ENCODE assay signal across 1 mouse cellular context in the genomic region with DNA sequence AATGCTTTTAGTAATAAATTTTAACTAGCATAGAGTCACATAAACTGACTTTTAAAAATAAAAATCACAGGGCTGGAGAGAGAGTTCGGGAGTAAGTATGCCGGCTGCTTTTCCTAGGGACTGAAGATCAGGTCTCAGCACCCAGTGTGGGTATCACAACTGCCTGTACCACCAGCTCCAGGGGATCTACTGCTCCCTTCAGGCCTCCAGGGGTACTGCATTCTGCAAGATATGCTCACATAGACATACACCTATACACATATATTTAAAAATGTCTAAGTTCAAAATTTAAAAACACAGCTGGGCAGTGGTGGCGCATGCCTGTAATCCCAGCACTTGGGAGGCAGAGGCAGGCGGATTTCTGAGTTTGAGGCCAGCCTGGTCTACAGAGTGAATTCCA.
TF ChIP-seq lines count a peak whose summit lies in the region.

No protein-coding gene starts in this region.

TF ChIP-seq in MEL, 35 proteins besides CTCF, POLR2A, EP300 and RAD21:
- TF ChIP-seq UBTF (IDR thresholded peaks at IDR 0.05; ENCODE audit: borderline replicate concordance, insufficient read depth, low read depth, low read length) (no peak), TBP (IDR thresholded peaks at IDR 0.05; ENCODE audit: low read depth, low read length) (no peak), MAX (IDR thresholded peaks at IDR 0.05; ENCODE audit: low read length) (no peak), ZNF384 (IDR thresholded peaks at IDR 0.05; ENCODE audit: low read depth, low read length) (no peak), POLR2AphosphoS2 (IDR thresholded peaks at IDR 0.05; ENCODE audit: low read length) (no peak), POLR2AphosphoS5 (IDR thresholded peaks at IDR 0.05; ENCODE audit: borderline replicate concordance, low read depth, low read length) (no peak), TAL1 (IDR thresholded peaks at IDR 0.05; ENCODE audit: low read length) (no peak), ZC3H11A (IDR thresholded peaks at IDR 0.05; ENCODE audit: low read depth, low read length) (no peak), HCFC1 (IDR thresholded peaks at IDR 0.05; ENCODE audit: low read depth, low read length) (no peak), JUND (IDR thresholded peaks at IDR 0.05; ENCODE audit: low read depth, low read length) (no peak), TCF12 (IDR thresholded peaks at IDR 0.05; ENCODE audit: low read depth, low read length) (no peak), ZKSCAN1 (IDR thresholded peaks at IDR 0.05; ENCODE audit: low read depth, low read length) (no peak), NRF1 (IDR thresholded peaks at IDR 0.05; ENCODE audit: insufficient read depth, low read depth, low read length, poor library complexity, severe bottlenecking) (no peak), ETS1 (IDR thresholded peaks at IDR 0.05; ENCODE audit: low read depth, low read length) (no peak), MEF2A (IDR thresholded peaks at IDR 0.05; ENCODE audit: extremely low read depth, insufficient replicate concordance, low read depth, low read length, poor library complexity, severe bottlenecking) (no peak), BHLHE40 (IDR thresholded peaks at IDR 0.05; ENCODE audit: borderline replicate concordance, low read depth, low read length) (no peak), MXI1 (IDR thresholded peaks at IDR 0.05; ENCODE audit: low read depth, low read length) (no peak)
TF ChIP-seq in MEL: peak in this region for 0.
